Mouse (Mus musculus) thymus, adult 2 months (tissue): ENCODE results near the gene Adnp.

Experiments
- CTCF ChIP-seq: fragments of 200-500 bp; IDR thresholded peaks from 2 replicates; pipeline ENCODE4 v1.5.1; 2012; ENCODE audit warnings: mild to moderate bottlenecking, control low read depth, low read length, moderate library complexity, borderline replicate concordance; ENCODE audit not compliant: control insufficient read depth, poor library complexity, insufficient read depth; ENCODE audit errors: extremely low read depth
- POLR2A ChIP-seq: fragments of 200-500 bp; IDR thresholded peaks from 2 replicates; pipeline ENCODE4 v1.6.1; 2012; ENCODE audit warnings: mild to moderate bottlenecking, low read length, control low read depth, moderate library complexity; ENCODE audit not compliant: control insufficient read depth, poor library complexity, insufficient read depth; ENCODE audit errors: extremely low read depth

- TF ChIP-seq CTCF = no peak
- no peak for TF ChIP-seq POLR2A
Observed at GRCm38 (mm10) chr2:168195721-168196120, 11.2 kb downstream of the Adnp start.
